Mouse (Mus musculus) adrenal gland, postnatal 4 days (tissue): ENCODE measurements around the gene Gak. TPM values are rescaled to one million over a fixed set of nuclear protein-coding genes. Genes with fewer than 3 reads are reported as not detected.

Source experiments
- DNase-seq, 2 experiments: peaks; one replicate each; pipeline ENCODE4 v3.0.0; 2021 to 2022; ENCODE audit warnings: low spot score in 2 of 2, mixed read lengths in 2 of 2
- total RNA-seq, 2 experiments: library from RNA; stranded (reverse); gene quantifications; 2 replicates each; pipeline ENCODE4 v1.2.3; 2021

Gak gene
- total RNA-seq, 2 experiments from 2014 or later: 88.6 to 95.3 TPM

DNA sequence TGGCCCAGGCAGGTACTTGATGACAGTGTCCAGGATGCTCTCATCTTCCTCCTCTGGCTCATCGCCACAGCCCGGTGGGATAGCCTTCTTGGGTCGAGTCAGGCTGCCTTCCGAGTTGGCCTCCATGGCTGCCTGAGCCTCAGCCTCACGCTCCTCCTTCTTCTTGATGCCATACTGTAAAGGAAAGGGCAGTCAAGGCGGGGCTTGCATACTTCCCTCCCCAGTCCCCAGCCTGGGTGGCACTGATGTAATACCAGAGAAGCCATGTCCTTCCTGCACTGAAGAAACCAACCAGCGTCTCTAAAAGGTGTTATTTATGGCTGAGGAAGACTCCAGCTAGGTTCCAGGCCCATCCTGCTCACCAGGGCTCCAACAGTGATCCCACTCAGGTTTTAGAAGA lies 109.4 kb downstream of the Gak start:
- no peak for DNase-seq

Other genes starting within 250 kb of the Gak start
- not detected for gene Pde6b, start 241.4 kb downstream of the Gak start, total RNA-seq
- 100 to 1,000 TPM; 291 to 308 TPM for gene Atp5k, start 195.3 kb downstream of the Gak start, total RNA-seq
- 1 to 10 TPM; 2.3 to 2.4 TPM for gene Mfsd7a, start 180.9 kb downstream of the Gak start, total RNA-seq
- gene Pcgf3, start 168.5 kb downstream of the Gak start, total RNA-seq: 10 to 100 TPM; 57.1 to 57.6 TPM
- gene Cplx1, start 79.7 kb downstream of the Gak start, total RNA-seq: 10 to 100 TPM in 1 of 2 experiments, 1 to 10 TPM in 1; 8.7 to 13.1 TPM
- gene Tmem175, start within 50 bp of the Gak start, total RNA-seq: 10 to 100 TPM; 28.0 to 30.1 TPM
- 10 to 100 TPM; 17.7 to 17.8 TPM for gene Idua, start 30.6 kb upstream of the Gak start, total RNA-seq
- gene Dgkq, start 39.9 kb upstream of the Gak start, total RNA-seq: 10 to 100 TPM; 26.2 to 29.4 TPM
- gene Slc26a1, start 45.8 kb upstream of the Gak start, total RNA-seq: 1 to 10 TPM; 3.2 to 8.1 TPM
- 10 to 100 TPM; 42.7 to 49.6 TPM for gene Fgfrl1, start 62.6 kb upstream of the Gak start, total RNA-seq
- gene Rnf212, start 145.2 kb upstream of the Gak start, total RNA-seq: not detected
- 1 to 10 TPM in 1 of 2 experiments, not detected in 1; 4.0 TPM for gene Tmed11, start 165.6 kb upstream of the Gak start, total RNA-seq
- gene Vmn2r8, start 179.1 kb upstream of the Gak start, total RNA-seq: not detected
- gene Vmn2r9, start 222.8 kb upstream of the Gak start, total RNA-seq: not detected